ENCODE assay signal across 8 mouse cellular contexts in the genomic region with DNA sequence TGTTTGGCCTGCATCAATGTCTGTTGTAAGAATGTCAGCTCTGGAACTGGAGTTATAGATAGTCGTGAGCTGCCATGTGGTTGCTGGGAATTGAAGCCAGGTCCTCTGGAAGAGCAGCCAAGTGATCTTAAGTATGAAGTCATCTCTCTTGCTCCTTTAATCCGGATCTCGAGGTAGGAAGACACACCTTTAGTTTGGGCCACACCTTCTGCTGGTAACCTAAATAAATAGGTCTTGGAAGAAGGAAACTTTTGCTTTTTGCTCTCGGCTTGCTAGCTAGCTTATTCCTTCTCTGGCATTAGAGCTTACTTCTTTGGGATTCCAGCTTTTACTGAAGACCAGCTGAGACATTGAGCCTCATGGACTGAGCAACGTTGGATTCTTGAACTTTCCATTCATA. TPM values are rescaled to one million over a fixed set of nuclear protein-coding genes. Genes with fewer than 3 reads are reported as not detected.
DNase-seq lines count a peak whose midpoint lies in the region; ATAC-seq and TF ChIP-seq lines count a peak whose summit lies in the region.

Gene Rbbp6 (plus strand): TSS at position 301 of the 400 bp plus-strand sequence.

- H3K9ac ChIP-seq in kidney, postnatal 0 days (ENCODE audit: low read depth, low read length): no peak within 1 kb of the TSS
- no peak within 1 kb of the TSS for H3K9ac ChIP-seq in intestine, embryonic 16.5 days (ENCODE audit: low read depth, low read length)
- no peak within 1 kb of the TSS for H3K9ac ChIP-seq in midbrain, embryonic 16.5 days (ENCODE audit: low read depth, low read length)

- no peak within 1 kb of the TSS for H3K4me3 ChIP-seq in kidney, postnatal 0 days (replicated peaks; ENCODE audit: low read depth, low read length)
- no peak within 1 kb of the TSS for H3K4me3 ChIP-seq in intestine, embryonic 16.5 days (ENCODE audit: low read length)
- no peak within 1 kb of the TSS for H3K4me3 ChIP-seq in midbrain, embryonic 16.5 days (ENCODE audit: low read depth, low read length)

- ATAC-seq in kidney, postnatal 0 days (replicated peaks; ENCODE audit: low FRiP score, low read depth): no peak
- no peak for ATAC-seq in intestine, embryonic 16.5 days
- ATAC-seq in midbrain, embryonic 16.5 days: no peak

- H3K27me3 ChIP-seq in kidney, postnatal 0 days (ENCODE audit: insufficient read depth, low read length): no peaks in the 10 kb centered on the region
- H3K27me3 ChIP-seq in intestine, embryonic 16.5 days (replicated peaks; ENCODE audit: control insufficient read depth, insufficient read depth, low read length): no peaks in the 10 kb centered on the region
- H3K27me3 ChIP-seq in midbrain, embryonic 16.5 days (ENCODE audit: control insufficient read depth, insufficient read depth, low read depth, low read length): no peaks in the 10 kb centered on the region

- no peak within 1 kb of the TSS for H3K27ac ChIP-seq in kidney, postnatal 0 days
- no peak within 1 kb of the TSS for H3K27ac ChIP-seq in intestine, embryonic 16.5 days (ENCODE audit: low read length)
- no peak within 1 kb of the TSS for H3K27ac ChIP-seq in midbrain, embryonic 16.5 days (ENCODE audit: low read length)

- no peaks in the 10 kb centered on the region for H3K4me1 ChIP-seq in kidney, postnatal 0 days (replicated peaks; ENCODE audit: insufficient read depth, low read length)
- H3K4me1 ChIP-seq in intestine, embryonic 16.5 days (ENCODE audit: control insufficient read depth, insufficient read depth, low read length): no peaks in the 10 kb centered on the region
- peaks cover 4% of the 10 kb centered on the region for H3K4me1 ChIP-seq in midbrain, embryonic 16.5 days (ENCODE audit: control insufficient read depth, insufficient read depth, low read length)

- no peak for DNase-seq in kidney, postnatal 0 days (ENCODE audit: low spot score)
- no peak for DNase-seq in kidney, postnatal 36 days
- no peak for DNase-seq in adrenal gland, postnatal 4 days (ENCODE audit: low spot score in 2 of 2)
- no peak for DNase-seq in gastrocnemius, postnatal 36 days
- no peak for DNase-seq in cerebellum, adult 11-12 months
- no peak for DNase-seq in spleen, postnatal 4 days (ENCODE audit: low spot score in 2 of 2)

- intact Hi-C loops in gastrocnemius, postnatal 36 days (cut with DNase I): no loop called here

- TF ChIP-seq CTCF in kidney, postnatal 0 days (IDR thresholded peaks at IDR 0.05; ENCODE audit: low read depth): no peak

- no peaks in the 10 kb centered on the region for H3K9me3 ChIP-seq in kidney, postnatal 0 days (replicated peaks; ENCODE audit: low read length)
- H3K9me3 ChIP-seq in intestine, embryonic 16.5 days (ENCODE audit: control insufficient read depth, low read length): no peaks in the 10 kb centered on the region
- H3K9me3 ChIP-seq in midbrain, embryonic 16.5 days (replicated peaks; ENCODE audit: control insufficient read depth, low read length, poor library complexity, severe bottlenecking): no peaks in the 10 kb centered on the region

- WGBS in kidney, postnatal 0 days: 77% methylated on average over 5 of the region's 5 CpGs
- 76% methylated on average over 5 of the region's 5 CpGs for WGBS in intestine, embryonic 16.5 days
- WGBS in midbrain, embryonic 16.5 days: 81% methylated on average over 5 of the region's 5 CpGs

- no peaks in the 10 kb centered on the region for H3K36me3 ChIP-seq in kidney, postnatal 0 days (ENCODE audit: insufficient read depth, low read length)
- H3K36me3 ChIP-seq in intestine, embryonic 16.5 days (ENCODE audit: control insufficient read depth, insufficient read depth, low read length): no peaks in the 10 kb centered on the region
- H3K36me3 ChIP-seq in midbrain, embryonic 16.5 days (ENCODE audit: control insufficient read depth, insufficient read depth, low read length): no peaks in the 10 kb centered on the region

- no peak within 1 kb of the TSS for H3K4me2 ChIP-seq in kidney, postnatal 0 days (ENCODE audit: low read length)
- no peak within 1 kb of the TSS for H3K4me2 ChIP-seq in intestine, embryonic 16.5 days (ENCODE audit: low read depth, low read length)
- no peak within 1 kb of the TSS for H3K4me2 ChIP-seq in midbrain, embryonic 16.5 days (ENCODE audit: low read length)

RNA-seq across cellular contexts. Expression of gene Rbbp6, which starts in this region (rescaled TPM):
- 24.4 and 25.6 TPM in 2 replicates for polyA plus RNA-seq in kidney, postnatal 0 days (2015; fragmentation: Nextera tagmentation; extraction: Ambion mirVana)
- total RNA-seq in adrenal gland, postnatal 4 days (2021): 10 to 100 TPM; 79.1 to 86.2 TPM
- total RNA-seq in gastrocnemius, postnatal 36 days (2021): 10 to 100 TPM; 21.2 to 26.4 TPM
- polyA plus RNA-seq in intestine, embryonic 16.5 days (2015; fragmentation: Nextera tagmentation; extraction: Ambion mirVana): 15.5 and 16.5 TPM in 2 replicates
- 23.4 and 23.9 TPM in 2 replicates for polyA plus RNA-seq in midbrain, embryonic 16.5 days (2015; fragmentation: Nextera tagmentation; extraction: Ambion mirVana)
